Mouse (Mus musculus) lung, embryonic 14.5 days (tissue): ENCODE results near the gene Ice2. TPM values are rescaled to one million over a fixed set of nuclear protein-coding genes. Genes with fewer than 3 reads are reported as not detected.

Experiments used
- ATAC-seq: fragments of 200-750 bp; cut with Nextera tagmentation; 2 replicates; pipeline ENCODE4 v1.8.0; 2017; ENCODE audit warnings: mild to moderate bottlenecking, moderate TSS enrichment, moderate library complexity; ENCODE audit not compliant: insufficient read depth
- DNase-seq: peaks from one replicate; pipeline ENCODE4 v3.0.0-alpha.2; 2015
- H3K27ac ChIP-seq: fragments of 300-500 bp; sonication (generic); 2 replicates; pipeline ENCODE4 v1.5.1; 2014; ENCODE audit warnings: low read depth, mild to moderate bottlenecking, moderate library complexity
- H3K27me3 ChIP-seq: fragments of 300-500 bp; sonication (generic); 2 replicates; pipeline ENCODE4 v1.6.1; 2014; ENCODE audit warnings: low read length, control low read depth; ENCODE audit not compliant: insufficient read depth
- H3K36me3 ChIP-seq: fragments of 300-500 bp; sonication (generic); 2 replicates; pipeline ENCODE4 v1.6.1; 2014; ENCODE audit warnings: control low read depth; ENCODE audit not compliant: insufficient read depth
- H3K4me1 ChIP-seq: fragments of 300-500 bp; sonication (generic); 2 replicates; pipeline ENCODE4 v1.6.1; 2014; ENCODE audit warnings: antibody characterized with exemption, control low read depth; ENCODE audit not compliant: insufficient read depth
- H3K4me2 ChIP-seq: fragments of 300-500 bp; sonication (generic); 2 replicates; pipeline ENCODE4 v1.6.1; 2014; ENCODE audit warnings: mild to moderate bottlenecking
- H3K4me3 ChIP-seq: fragments of 300-500 bp; sonication (generic); 2 replicates; pipeline ENCODE4 v1.5.1; 2014; ENCODE audit warnings: low read depth, low read length
- H3K9ac ChIP-seq: fragments of 300-500 bp; sonication (generic); 2 replicates; pipeline ENCODE4 v1.6.1; 2014
- H3K9me3 ChIP-seq: fragments of 300-500 bp; sonication (generic); 2 replicates; pipeline ENCODE4 v1.6.1; 2016; ENCODE audit warnings: low read depth, low read length, control low read depth
- CTCF ChIP-seq: IDR thresholded peaks from 2 replicates; pipeline ENCODE4 v1.5.1; 2016; ENCODE audit warnings: antibody characterized with exemption, low read depth
- WGBS: fragments of 180-500 bp; shearing (Covaris S2); extraction: QIAGEN DNeasy Blood & Tissue Kit; methylation state at CpG from one replicate; pipeline ENCODE4 v1.1.7; 2014; 5-methylcytosine and 5-hydroxymethylcytosine counted together
- microRNA-seq: library from miRNA; unstranded; fragments of <30 nt; microRNA quantifications from one replicate; pipeline ENCODE4, GENCODE M21; 2016; ENCODE audit warnings: borderline number of aligned reads
- polyA plus RNA-seq: library from polyadenylated mRNA; unstranded; fragments of >200 nt; fragmentation: Nextera tagmentation; extraction: Ambion mirVana; gene quantifications from 2 replicates; pipeline ENCODE4 v1.2.1, GENCODE M21; 2014

The Ice2 gene
- polyA plus RNA-seq, 1 experiment from 2014 or later, result 24.0 TPM

GRCm38 (mm10) chr9:69480344-69480743 is 82.6 kb downstream of the Ice2 start:
- TF ChIP-seq CTCF, result peak; percentile 92
- no peaks in the 10 kb centered on the region for H3K4me1 ChIP-seq
- no peak overlapping the region for H3K4me2 ChIP-seq
- 0% methylated on average over 1 of the region's 1 CpGs for WGBS
- H3K36me3 ChIP-seq, result peaks cover 68% of the 10 kb centered on the region
- H3K4me3 ChIP-seq, result no peak overlapping the region
- H3K27ac ChIP-seq, result no peak overlapping the region
- peak; percentile 80 for ATAC-seq
- H3K27me3 ChIP-seq, result no peaks in the 10 kb centered on the region
- H3K9me3 ChIP-seq, result no peaks in the 10 kb centered on the region
- no peak overlapping the region for H3K9ac ChIP-seq
- DNase-seq, result peak; percentile 95

Small RNA genes within 50 kb of the gene (microRNA-seq; reads per million reads assigned to microRNA genes)
- gene Mir3109, result 3.8 reads per million, percentile 11 among the genes with 10 or more reads in this experiment

Other genes with a start within 250 kb of the Ice2 start
- gene Anxa2, start 55.7 kb downstream of the Ice2 start, polyA plus RNA-seq, result 474 and 484 TPM in 2 replicates